Mouse (Mus musculus) kidney, postnatal 0 days (tissue): ENCODE results near the gene Lipm. TPM values are rescaled to one million over a fixed set of nuclear protein-coding genes. Genes with fewer than 3 reads are reported as not detected.

Experiments
- ATAC-seq: fragments of 200-750 bp; cut with Nextera tagmentation; replicated peaks from 2 replicates; pipeline ENCODE4 v1.8.0; 2017; ENCODE audit warnings: low read depth, moderate number of reproducible peaks, moderate TSS enrichment, moderate library complexity; ENCODE audit not compliant: low FRiP score
- DNase-seq: peaks from one replicate; pipeline ENCODE4 v3.0.0-alpha.2; 2016; ENCODE audit warnings: low spot score
- H3K27ac ChIP-seq: fragments of 300-500 bp; sonication (generic); 2 replicates; pipeline ENCODE4 v1.5.1; 2014; ENCODE audit warnings: mild to moderate bottlenecking
- H3K27me3 ChIP-seq: fragments of 300-500 bp; sonication (generic); 2 replicates; pipeline ENCODE4 v1.6.1; 2014; ENCODE audit warnings: low read length, mixed read lengths; ENCODE audit not compliant: insufficient read depth
- H3K36me3 ChIP-seq: fragments of 300-500 bp; sonication (generic); 2 replicates; pipeline ENCODE4 v1.6.1; 2014; ENCODE audit warnings: low read length, mixed read lengths; ENCODE audit not compliant: insufficient read depth
- H3K4me1 ChIP-seq: fragments of 300-500 bp; sonication (generic); replicated peaks from 2 replicates; pipeline ENCODE4 v1.6.1; 2014; ENCODE audit warnings: antibody characterized with exemption, low read length, mixed read lengths; ENCODE audit not compliant: insufficient read depth
- H3K4me2 ChIP-seq: fragments of 300-500 bp; sonication (generic); 2 replicates; pipeline ENCODE4 v1.6.1; 2014; ENCODE audit warnings: mild to moderate bottlenecking, low read length, moderate library complexity, mixed read lengths
- H3K4me3 ChIP-seq: fragments of 300-500 bp; sonication (generic); replicated peaks from 2 replicates; pipeline ENCODE4 v1.5.1; 2014; ENCODE audit warnings: low read depth, low read length
- H3K9ac ChIP-seq: fragments of 300-500 bp; sonication (generic); 2 replicates; pipeline ENCODE4 v1.6.1; 2014; ENCODE audit warnings: low read depth, low read length
- H3K9me3 ChIP-seq: fragments of 300-500 bp; sonication (generic); replicated peaks from 2 replicates; pipeline ENCODE4 v1.6.1; 2016; ENCODE audit warnings: low read length, inconsistent platforms, mixed read lengths
- CTCF ChIP-seq: IDR thresholded peaks from 2 replicates; pipeline ENCODE4 v1.5.1; 2016; ENCODE audit warnings: antibody characterized with exemption, low read depth, mild to moderate bottlenecking, moderate library complexity
- WGBS: fragments of 180-500 bp; shearing (Covaris S2); extraction: QIAGEN DNeasy Blood & Tissue Kit; methylation state at CpG from one replicate; pipeline ENCODE4 v1.1.7; 2014; 5-methylcytosine and 5-hydroxymethylcytosine counted together
- polyA plus RNA-seq: library from polyadenylated mRNA; unstranded; fragments of >200 nt; fragmentation: Nextera tagmentation; extraction: Ambion mirVana; gene quantifications from 2 replicates; pipeline ENCODE4 v1.2.1, GENCODE M21; 2015

Gene Lipm
- polyA plus RNA-seq, 1 experiment from 2014 or later = not detected

GRCm38 (mm10) chr19:34089011-34089680 is 11.6 kb upstream of the Lipm start:
- Histone ChIP-seq H3K9me3 (no peaks in the 10 kb centered on the region), H3K4me2 (no peak overlapping the region), H3K36me3 (no peaks in the 10 kb centered on the region), H3K27me3 (no peaks in the 10 kb centered on the region), H3K9ac (no peak overlapping the region), H3K27ac (no peak overlapping the region), H3K4me1 (no peaks in the 10 kb centered on the region), H3K4me3 (no peak overlapping the region)
- no peak for TF ChIP-seq CTCF
- 66% methylated on average over 3 of the region's 3 CpGs for WGBS
- no peak for DNase-seq
- no peak for ATAC-seq

DNA sequence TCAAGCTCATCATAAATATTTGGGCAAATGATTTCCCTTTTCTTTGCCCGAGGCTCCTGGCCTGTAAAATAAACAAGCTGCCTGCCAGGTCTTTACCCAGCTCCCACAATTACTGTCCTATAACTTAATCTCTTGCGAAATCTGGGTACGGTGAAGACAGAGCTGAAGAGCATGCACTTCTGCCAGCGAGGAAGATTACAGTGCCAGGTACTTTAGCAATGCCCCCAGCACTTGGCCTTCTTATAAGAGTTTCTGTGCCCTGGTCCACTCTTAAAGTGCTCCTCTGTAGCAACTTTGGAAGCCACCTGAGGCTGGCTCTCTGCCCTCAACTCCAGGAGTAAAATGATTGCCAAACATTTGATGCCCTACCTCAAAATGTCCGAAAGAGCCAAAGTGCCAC is 5.4 kb upstream of the Lipm start:
- ATAC-seq (no peak), DNase-seq (no peak)
- no peaks in the 10 kb centered on the region for H3K36me3 ChIP-seq
- no peak overlapping the region for H3K4me3 ChIP-seq
- no peak overlapping the region for H3K27ac ChIP-seq
- no peaks in the 10 kb centered on the region for H3K4me1 ChIP-seq
- H3K27me3 ChIP-seq = no peaks in the 10 kb centered on the region
- H3K4me2 ChIP-seq = no peak overlapping the region
- WGBS = 72% methylated on average over 5 of the region's 5 CpGs
- H3K9me3 ChIP-seq = no peaks in the 10 kb centered on the region
- TF ChIP-seq CTCF = no peak
- H3K9ac ChIP-seq = no peak overlapping the region

- Histone ChIP-seq H3K4me1 (no peaks in the 10 kb centered on the region), H3K27me3 (no peaks in the 10 kb centered on the region), H3K36me3 (no peaks in the 10 kb centered on the region), H3K4me2 (no peak overlapping the region), H3K9ac (no peak overlapping the region), H3K27ac (no peak overlapping the region), H3K4me3 (no peak overlapping the region), H3K9me3 (no peaks in the 10 kb centered on the region)
- ATAC-seq = no peak
- TF ChIP-seq CTCF = peak; percentile 12; the same call in 1 of the 2 replicates
- 68% methylated on average over 1 of the region's 1 CpGs for WGBS
- no peak for DNase-seq
Measured at GRCm38 (mm10) chr19:34096228-34096627, 4.5 kb upstream of the Lipm start.

DNA sequence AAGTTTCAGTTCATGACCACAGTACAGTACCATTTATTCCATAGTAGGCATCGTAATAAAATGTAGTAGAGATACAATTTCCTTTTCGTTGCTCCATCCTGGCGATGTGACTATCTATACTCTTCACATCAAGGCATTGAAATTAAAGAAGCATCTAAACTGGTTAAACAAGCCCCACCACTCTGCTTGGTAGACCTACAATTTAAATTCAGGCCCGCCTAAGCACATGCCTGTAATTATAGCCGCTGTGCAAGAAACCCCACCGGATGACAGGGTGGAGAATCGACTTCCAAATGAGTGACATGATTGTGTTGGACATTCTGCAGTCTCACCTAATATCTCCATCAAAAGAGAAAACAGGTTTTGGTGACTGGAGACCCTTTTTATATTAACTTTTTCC is 1.2 kb downstream of the Lipm start:
- no peak for DNase-seq
- Histone ChIP-seq H3K4me2 (no peak overlapping the region), H3K27ac (no peak overlapping the region), H3K9me3 (no peaks in the 10 kb centered on the region), H3K27me3 (no peaks in the 10 kb centered on the region), H3K4me1 (no peaks in the 10 kb centered on the region), H3K4me3 (no peak overlapping the region), H3K9ac (no peak overlapping the region), H3K36me3 (no peaks in the 10 kb centered on the region)
- ATAC-seq = no peak
- 83% methylated on average over 7 of the region's 7 CpGs for WGBS
- TF ChIP-seq CTCF = no peak

- no peak for ATAC-seq
Measured at GRCm38 (mm10) chr19:34104841-34105240, 4.1 kb downstream of the Lipm start.

GRCm38 (mm10) chr19:34119102-34119501 is 18.4 kb downstream of the Lipm start:
- no peak for DNase-seq

More at GRCm38 (mm10) chr19:34104841-34105240, 4.1 kb downstream of the Lipm start:
- Histone ChIP-seq H3K4me2 (no peak overlapping the region), H3K4me1 (no peaks in the 10 kb centered on the region), H3K4me3 (no peak overlapping the region), H3K9me3 (no peaks in the 10 kb centered on the region), H3K27ac (no peak overlapping the region), H3K9ac (no peak overlapping the region), H3K27me3 (no peaks in the 10 kb centered on the region), H3K36me3 (no peaks in the 10 kb centered on the region)
- TF ChIP-seq CTCF = no peak
- no peak for DNase-seq
- WGBS = 90% methylated on average over 3 of the region's 3 CpGs

DNA sequence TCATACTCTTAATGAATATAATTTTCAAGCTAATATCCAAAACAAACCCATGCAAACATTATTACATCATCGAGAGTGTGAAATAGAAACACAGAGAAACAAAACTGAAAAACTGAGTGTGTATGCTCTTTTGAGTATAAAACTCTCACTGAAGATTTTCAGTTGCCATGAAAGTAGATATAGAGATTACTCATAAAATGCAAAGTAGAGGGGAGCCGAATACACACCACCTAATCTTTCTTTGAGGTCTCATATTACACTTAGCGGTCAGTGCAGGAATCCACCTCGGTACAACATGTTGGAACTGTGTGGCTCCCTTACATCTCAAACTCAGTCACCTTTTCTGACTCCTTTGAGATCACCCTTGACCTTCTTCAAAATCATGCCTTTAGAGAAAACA is 18.9 kb downstream of the Lipm start:
- Histone ChIP-seq H3K27me3 (no peaks in the 10 kb centered on the region), H3K4me2 (no peak overlapping the region), H3K4me3 (no peak overlapping the region), H3K9ac (no peak overlapping the region), H3K9me3 (no peaks in the 10 kb centered on the region), H3K27ac (no peak overlapping the region), H3K4me1 (no peaks in the 10 kb centered on the region), H3K36me3 (no peaks in the 10 kb centered on the region)
- no peak for TF ChIP-seq CTCF
- no peak for DNase-seq
- 43% methylated on average over 4 of the region's 4 CpGs for WGBS
- no peak for ATAC-seq

More at GRCm38 (mm10) chr19:34119102-34119501, 18.4 kb downstream of the Lipm start:
- no peak overlapping the region for H3K4me3 ChIP-seq
- H3K9ac ChIP-seq = no peak overlapping the region
- H3K4me1 ChIP-seq = no peaks in the 10 kb centered on the region
- 68% methylated on average over 1 of the region's 1 CpGs for WGBS
- H3K27me3 ChIP-seq = no peaks in the 10 kb centered on the region
- H3K27ac ChIP-seq = no peak overlapping the region
- TF ChIP-seq CTCF = no peak
- no peaks in the 10 kb centered on the region for H3K9me3 ChIP-seq
- no peaks in the 10 kb centered on the region for H3K36me3 ChIP-seq
- H3K4me2 ChIP-seq = no peak overlapping the region
- no peak for ATAC-seq
